Mouse (Mus musculus) heart, embryonic 11.5 days (tissue): ENCODE results near the gene Dpep2nb. TPM values are rescaled to one million over a fixed set of nuclear protein-coding genes. Genes with fewer than 3 reads are reported as not detected.
"Not testable (repeated sequence)": the region's sequence is repeated elsewhere in the genome, so short reads cannot be mapped to it uniquely, and the experiment has no call there.

Source experiments
- ATAC-seq: fragments of 200-750 bp; cut with Nextera tagmentation; replicated peaks from 2 replicates; pipeline ENCODE4 v1.8.0; 2017; ENCODE audit warnings: moderate library complexity; ENCODE audit not compliant: insufficient number of reproducible peaks, low FRiP score, low TSS enrichment
- H3K27ac ChIP-seq: fragments of 300-500 bp; sonication (generic); 2 replicates; pipeline ENCODE4 v1.5.1; 2014; ENCODE audit warnings: mild to moderate bottlenecking, low read depth, low read length
- H3K27me3 ChIP-seq: fragments of 300-500 bp; sonication (generic); 2 replicates; pipeline ENCODE4 v1.6.1; 2014; ENCODE audit warnings: mild to moderate bottlenecking, low read length, mixed read lengths; ENCODE audit not compliant: control insufficient read depth, insufficient read depth
- H3K36me3 ChIP-seq: fragments of 300-500 bp; sonication (generic); 2 replicates; pipeline ENCODE4 v1.6.1; 2014; ENCODE audit warnings: mild to moderate bottlenecking, low read length, moderate library complexity, mixed read lengths; ENCODE audit not compliant: control insufficient read depth, insufficient read depth
- H3K4me1 ChIP-seq: fragments of 300-500 bp; sonication (generic); 2 replicates; pipeline ENCODE4 v1.6.1; 2014; ENCODE audit warnings: low read length; ENCODE audit not compliant: control insufficient read depth, insufficient read depth
- H3K4me2 ChIP-seq: fragments of 300-500 bp; sonication (generic); 2 replicates; pipeline ENCODE4 v1.6.1; 2014; ENCODE audit warnings: mild to moderate bottlenecking, moderate library complexity
- H3K4me3 ChIP-seq: fragments of 300-500 bp; sonication (generic); 2 replicates; pipeline ENCODE4 v1.5.1; 2014; ENCODE audit warnings: low read depth, low read length
- H3K9ac ChIP-seq: fragments of 300-500 bp; sonication (generic); 2 replicates; pipeline ENCODE4 v1.6.1; 2014; ENCODE audit warnings: mild to moderate bottlenecking, low read depth, low read length, moderate library complexity
- H3K9me3 ChIP-seq: fragments of 300-500 bp; sonication (generic); replicated peaks from 2 replicates; pipeline ENCODE4 v1.6.1; 2016; ENCODE audit warnings: low read length; ENCODE audit not compliant: control insufficient read depth
- WGBS: fragments of 180-500 bp; shearing (Covaris S2); extraction: QIAGEN DNeasy Blood & Tissue Kit; methylation state at CpG from one replicate; pipeline ENCODE4 v1.1.7; 2014; ENCODE audit not compliant: insufficient replicate concordance; 5-methylcytosine and 5-hydroxymethylcytosine counted together
- polyA plus RNA-seq: library from polyadenylated mRNA; unstranded; fragments of >200 nt; fragmentation: Nextera tagmentation; extraction: Ambion mirVana; gene quantifications from 2 replicates; pipeline ENCODE4 v1.2.1, GENCODE M21; 2014

Gene Dpep2nb
- polyA plus RNA-seq, 1 experiment from 2014 or later: 0.33 TPM

- WGBS: 73% methylated on average over 2 of the region's 2 CpGs
- H3K9me3 ChIP-seq: no peaks in the 10 kb centered on the region
- H3K27me3 ChIP-seq: peaks cover 2% of the 10 kb centered on the region; the same call in 1 of the 2 replicates
Observed at GRCm38 (mm10) chr8:105998971-105999370, 6.8 kb downstream of the Dpep2nb start.

GRCm38 (mm10) chr8:105996359-105996758 lies 9.4 kb downstream of the Dpep2nb start:
- Histone ChIP-seq H3K9me3 (no peaks in the 10 kb centered on the region), H3K27ac (no peak overlapping the region), H3K27me3 (peaks cover 2% of the 10 kb centered on the region; the same call in 1 of the 2 replicates), H3K4me3 (no peak overlapping the region), H3K4me1 (no peaks in the 10 kb centered on the region), H3K9ac (no peak overlapping the region), H3K4me2 (no peak overlapping the region), H3K36me3 (no peaks in the 10 kb centered on the region)
- ATAC-seq: no peak
- 65% methylated on average over 7 of the region's 7 CpGs for WGBS

More at GRCm38 (mm10) chr8:105998971-105999370, 6.8 kb downstream of the Dpep2nb start:
- no peak for ATAC-seq
- no peaks in the 10 kb centered on the region for H3K4me1 ChIP-seq
- no peak overlapping the region for H3K9ac ChIP-seq
- H3K36me3 ChIP-seq: no peaks in the 10 kb centered on the region
- H3K4me3 ChIP-seq: no peak overlapping the region
- H3K27ac ChIP-seq: no peak overlapping the region
- no peak overlapping the region for H3K4me2 ChIP-seq

- Histone ChIP-seq H3K36me3 (no peaks in the 10 kb centered on the region), H3K4me1 (no peaks in the 10 kb centered on the region), H3K4me2 (no peak overlapping the region), H3K27me3 (peaks cover 4% of the 10 kb centered on the region; the same call in 1 of the 2 replicates), H3K9ac (no peak overlapping the region), H3K27ac (no peak overlapping the region), H3K4me3 (no peak overlapping the region), H3K9me3 (no peaks in the 10 kb centered on the region)
- 46% methylated on average over 4 of the region's 4 CpGs for WGBS
- no peak for ATAC-seq
Observed at GRCm38 (mm10) chr8:105993226-105993625, 12.5 kb downstream of the Dpep2nb start.

- Histone ChIP-seq H3K9me3 (no peaks in the 10 kb centered on the region), H3K4me2 (no peak overlapping the region), H3K9ac (no peak overlapping the region), H3K4me3 (no peak overlapping the region), H3K27me3 (peaks cover 4% of the 10 kb centered on the region; the same call in 1 of the 2 replicates), H3K4me1 (no peaks in the 10 kb centered on the region), H3K27ac (no peak overlapping the region), H3K36me3 (no peaks in the 10 kb centered on the region)
- ATAC-seq: no peak
- WGBS: 60% methylated on average over 5 of the region's 5 CpGs
Observed at GRCm38 (mm10) chr8:105992499-105992898, 13.3 kb downstream of the Dpep2nb start.

- H3K27ac ChIP-seq: no peak overlapping the region
- peaks cover 4% of the 10 kb centered on the region; the same call in 1 of the 2 replicates for H3K27me3 ChIP-seq
- ATAC-seq: no peak
- no peaks in the 10 kb centered on the region for H3K9me3 ChIP-seq
- 69% methylated on average over 2 of the region's 2 CpGs for WGBS
- no peak overlapping the region for H3K4me2 ChIP-seq
- peak overlapping the region; percentile 56; the same call in 1 of the 2 replicates for H3K9ac ChIP-seq
- H3K36me3 ChIP-seq: no peaks in the 10 kb centered on the region
- no peaks in the 10 kb centered on the region for H3K4me1 ChIP-seq
- no peak overlapping the region for H3K4me3 ChIP-seq
Observed at GRCm38 (mm10) chr8:105991546-105991945, 14.2 kb downstream of the Dpep2nb start.

GRCm38 (mm10) chr8:105990856-105991387 lies 14.9 kb downstream of the Dpep2nb start, which contains the start of gene Dus2:
TSS of gene Dus2 (plus strand) at chr8:105991337.
- WGBS: 9% methylated on average over 15 of the region's 15 CpGs
- no peaks in the 10 kb centered on the region for H3K9me3 ChIP-seq
- peaks cover 4% of the 10 kb centered on the region; the same call in 1 of the 2 replicates for H3K27me3 ChIP-seq
- no peaks in the 10 kb centered on the region for H3K4me1 ChIP-seq
- no peaks in the 10 kb centered on the region for H3K36me3 ChIP-seq
- no peak within 1 kb of the TSS for H3K27ac ChIP-seq
- H3K4me2 ChIP-seq: peak within 1 kb of the TSS; percentile 27; the same call in 1 of the 2 replicates
- peak within 1 kb of the TSS; percentile 56 for H3K9ac ChIP-seq
- H3K4me3 ChIP-seq: no peak within 1 kb of the TSS
- peak; percentile 52; the same call in 1 of the 2 replicates for ATAC-seq

- H3K4me2 ChIP-seq: no peak overlapping the region
- H3K9me3 ChIP-seq: no peaks in the 10 kb centered on the region
- 0 out of 2 replicates have a peak, but pooled peaks cover 2% of the 10 kb centered on the region for H3K27me3 ChIP-seq
- no peak overlapping the region for H3K4me3 ChIP-seq
- no peaks in the 10 kb centered on the region for H3K36me3 ChIP-seq
- no peak overlapping the region for H3K9ac ChIP-seq
- no peak for ATAC-seq
- 79% methylated on average over 11 of the region's 11 CpGs for WGBS
- H3K4me1 ChIP-seq: no peaks in the 10 kb centered on the region
- no peak overlapping the region for H3K27ac ChIP-seq
Observed at GRCm38 (mm10) chr8:105988546-105988945, 17.2 kb downstream of the Dpep2nb start.

GRCm38 (mm10) chr8:105983406-105983805 lies 22.4 kb downstream of the Dpep2nb start:
- not testable (repeated sequence) for H3K36me3 ChIP-seq

GRCm38 (mm10) chr8:105981146-105981545 lies 24.6 kb downstream of the Dpep2nb start:
- no peak for ATAC-seq
- H3K27ac ChIP-seq: no peak overlapping the region
- no peaks in the 10 kb centered on the region for H3K27me3 ChIP-seq
- no peaks in the 10 kb centered on the region for H3K4me1 ChIP-seq
- H3K9ac ChIP-seq: no peak overlapping the region
- H3K4me2 ChIP-seq: no peak overlapping the region
- no peak overlapping the region for H3K4me3 ChIP-seq
- no peaks in the 10 kb centered on the region for H3K36me3 ChIP-seq
- 91% methylated on average over 1 of the region's 1 CpGs for WGBS
- no peaks in the 10 kb centered on the region for H3K9me3 ChIP-seq

More at GRCm38 (mm10) chr8:105983406-105983805, 22.4 kb downstream of the Dpep2nb start:
- not testable (repeated sequence) for ATAC-seq, H3K4me3 ChIP-seq, H3K27ac ChIP-seq, H3K27me3 ChIP-seq, H3K4me2 ChIP-seq, H3K9me3 ChIP-seq, H3K4me1 ChIP-seq, H3K9ac ChIP-seq
- 78% methylated on average over 11 of the region's 11 CpGs for WGBS
